Mouse (Mus musculus) left cerebral cortex, adult 8-10 months (tissue): ENCODE measurements around the gene Sptb. TPM values are rescaled to one million over a fixed set of nuclear protein-coding genes. Genes with fewer than 3 reads are reported as not detected.

Experiments used
- microRNA-seq, 2 experiments: library from miRNA; unstranded; fragments of <30 nt; microRNA quantifications; one replicate each; pipeline ENCODE4 v1.2.0; 2022
- total RNA-seq, 4 experiments: library from RNA; stranded (reverse); gene quantifications; 2 replicates each; pipeline ENCODE4 v1.2.4; 2022

Sptb gene
- total RNA-seq, 4 experiments from 2014 or later, result 90.8 to 102 (median 98.4) TPM

Small RNAs within 50 kb of the gene (microRNA-seq; reads per million reads assigned to microRNA genes)
- gene Mir5135, result 0 reads per million in 2 experiments

Other genes with a start within 250 kb of the Sptb start
- gene Plekhg3, start 179.7 kb downstream of the Sptb start, total RNA-seq, result 10 to 100 TPM; 16.2 to 20.2 (median 19.1) TPM
- gene Churc1, start 55.0 kb upstream of the Sptb start, total RNA-seq, result 10 to 100 TPM; 35.2 to 47.1 (median 39.6) TPM
- gene Fntb, start 55.0 kb upstream of the Sptb start, total RNA-seq, result 10 to 100 TPM; 28.4 to 36.7 (median 32.3) TPM
- gene Gpx2, start 85.0 kb upstream of the Sptb start, total RNA-seq, result 1 to 10 TPM in 1 of 4 experiments, under 1 TPM in 3; 0.59 to 1.1 (median 0.70) TPM
- gene Rab15, start 112.4 kb upstream of the Sptb start, total RNA-seq, result 100 to 1,000 TPM; 203 to 218 (median 209) TPM